Mouse (Mus musculus) CH12.LX (cell line): ENCODE results near the gene Mmp15.

Source experiments
- CTCF ChIP-seq, 2 experiments: IDR thresholded peaks in 1 of 2; conservative IDR thresholded peaks in 1 of 2; 2 replicates each; pipeline ENCODE4 v1.5.1; 2011 to 2012; ENCODE audit warnings: low read depth in 2 of 2, low read length in 2 of 2, improper control_type of control experiment in 1 of 2, inconsistent platforms in 1 of 2, mild to moderate bottlenecking in 1 of 2, moderate library complexity in 1 of 2
- KAT2A ChIP-seq: IDR thresholded peaks from 2 replicates; pipeline ENCODE4 v1.6.1; 2012; ENCODE audit warnings: low read length, improper control_type of control experiment, inconsistent platforms; ENCODE audit not compliant: insufficient replicate concordance
- MAZ ChIP-seq: IDR thresholded peaks from 2 replicates; pipeline ENCODE4 v1.6.1; 2012; ENCODE audit warnings: low read depth, mild to moderate bottlenecking, inconsistent platforms, low read length, improper control_type of control experiment, moderate library complexity
- POLR2A ChIP-seq: IDR thresholded peaks from 2 replicates; pipeline ENCODE4 v1.6.1; 2011; ENCODE audit warnings: low read depth, mild to moderate bottlenecking, improper control_type of control experiment, low read length
- RAD21 ChIP-seq: IDR thresholded peaks from 2 replicates; pipeline ENCODE4 v1.6.1; 2011; ENCODE audit warnings: low read depth, mild to moderate bottlenecking, low read length, improper control_type of control experiment, moderate library complexity
- TBP ChIP-seq: conservative IDR thresholded peaks from 2 replicates; pipeline ENCODE4 v1.6.1; 2011; ENCODE audit warnings: low read depth, low read length, improper control_type of control experiment
- USF1 ChIP-seq: IDR thresholded peaks from 2 replicates; pipeline ENCODE4 v1.6.1; 2014; ENCODE audit warnings: low read depth, mild to moderate bottlenecking, inconsistent platforms, low read length, improper control_type of control experiment

DNA sequence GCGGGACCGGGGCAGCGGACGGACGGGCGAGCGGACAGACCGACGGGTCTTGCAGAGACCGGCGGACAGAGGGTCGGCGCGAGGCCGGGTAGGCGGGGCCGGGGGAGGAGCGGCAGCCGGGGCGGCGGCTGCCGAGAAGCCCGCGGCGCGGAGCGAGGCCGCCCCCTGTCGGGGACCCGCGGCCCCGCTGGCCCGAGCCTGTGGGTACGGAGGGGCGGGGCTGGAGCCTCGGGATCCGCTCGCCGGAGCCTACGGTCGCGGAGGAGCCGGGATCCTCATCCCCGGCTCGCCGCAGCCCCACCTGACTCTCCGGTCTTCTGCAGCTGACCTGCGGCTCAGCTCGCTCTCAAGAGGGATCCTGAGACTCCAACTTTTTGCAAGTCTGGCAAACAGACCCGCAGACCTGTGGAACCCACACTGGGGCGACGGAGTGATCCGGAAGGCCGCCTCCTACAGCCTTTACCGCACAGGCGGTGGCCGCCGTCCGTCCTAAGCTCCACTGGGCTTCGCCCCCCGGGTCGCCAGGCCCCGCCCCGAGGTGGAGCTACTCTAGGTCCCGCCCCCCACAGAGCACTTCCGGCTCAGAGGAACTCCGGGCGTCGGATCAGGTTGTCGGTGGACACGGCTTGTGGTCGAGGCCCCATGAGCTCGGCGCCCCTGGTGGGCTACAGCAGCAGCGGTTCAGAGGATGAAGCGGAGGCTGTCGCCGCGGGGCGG is 20.2 kb upstream of the Mmp15 start, which contains the start of the genes Zfp319 and Usb1:
- TF ChIP-seq CTCF (conservative IDR thresholded peaks at IDR 0.05 in 1 of 2, IDR thresholded peaks at IDR 0.05 in 1 of 2; ENCODE audit: low read depth in 2 of 2, low read length in 2 of 2) (peak in 1 of 2 experiments; percentile 73; a peak in 2 of 4 replicates), KAT2A (no peak), MAZ (no peak; the same call in none of the 2 replicates), POLR2A (peak; percentile 95), USF1 (no peak; the same call in 1 of the 2 replicates), TBP (no peak; the same call in 1 of the 2 replicates), RAD21 (peak; percentile 64)
